Mouse (Mus musculus) liver, postnatal 0 days (tissue): ENCODE measurements around the gene Fgf14. TPM values are rescaled to one million over a fixed set of nuclear protein-coding genes. Genes with fewer than 3 reads are reported as not detected.

ENCODE experiments used
- ATAC-seq: fragments of 200-750 bp; cut with Nextera tagmentation; 2 replicates; pipeline ENCODE4 v1.8.0; 2017; ENCODE audit warnings: mild to moderate bottlenecking, moderate library complexity
- DNase-seq: peaks from one replicate; pipeline ENCODE4 v3.0.0-alpha.2; 2016
- H3K27ac ChIP-seq: fragments of 300-500 bp; sonication (generic); 2 replicates; pipeline ENCODE4 v1.5.1; 2014; ENCODE audit warnings: antibody characterized with exemption, moderate library complexity, mild to moderate bottlenecking, low read depth
- H3K27me3 ChIP-seq: fragments of 300-500 bp; sonication (generic); 2 replicates; pipeline ENCODE4 v1.6.1; 2014; ENCODE audit warnings: low read length, control low read depth, mixed read lengths; ENCODE audit not compliant: insufficient read depth
- H3K36me3 ChIP-seq: fragments of 300-500 bp; sonication (generic); replicated peaks from 2 replicates; pipeline ENCODE4 v1.6.1; 2014; ENCODE audit warnings: mild to moderate bottlenecking, control low read depth, low read length, moderate library complexity, mixed read lengths; ENCODE audit not compliant: insufficient read depth
- H3K4me1 ChIP-seq: fragments of 300-500 bp; sonication (generic); 2 replicates; pipeline ENCODE4 v1.6.1; 2014; ENCODE audit warnings: antibody characterized with exemption, mild to moderate bottlenecking, control low read depth; ENCODE audit not compliant: insufficient read depth
- H3K4me2 ChIP-seq: fragments of 300-500 bp; sonication (generic); 2 replicates; pipeline ENCODE4 v1.6.1; 2014; ENCODE audit warnings: low read depth, mild to moderate bottlenecking, low read length, moderate library complexity, mixed read lengths
- H3K4me3 ChIP-seq: fragments of 300-500 bp; sonication (generic); 2 replicates; pipeline ENCODE4 v1.5.1; 2014; ENCODE audit warnings: low read depth, low read length
- H3K9ac ChIP-seq: fragments of 300-500 bp; sonication (generic); replicated peaks from 2 replicates; pipeline ENCODE4 v1.6.1; 2014; ENCODE audit warnings: mild to moderate bottlenecking, moderate library complexity
- H3K9me3 ChIP-seq: fragments of 300-500 bp; sonication (generic); 2 replicates; pipeline ENCODE4 v1.6.1; 2016; ENCODE audit warnings: mild to moderate bottlenecking, control low read depth, low read length, mixed read lengths
- CTCF ChIP-seq: sonication (generic); IDR thresholded peaks from 2 replicates; pipeline ENCODE4 v1.5.1; 2016; ENCODE audit warnings: antibody characterized with exemption, low read depth
- EP300 ChIP-seq: IDR thresholded peaks from 2 replicates; pipeline ENCODE4 v1.6.1; 2016; ENCODE audit warnings: antibody characterized with exemption, low read depth, mild to moderate bottlenecking
- WGBS: fragments of 180-500 bp; shearing (Covaris S2); extraction: QIAGEN DNeasy Blood & Tissue Kit; methylation state at CpG from one replicate; pipeline ENCODE4 v1.1.7; 2014; ENCODE audit not compliant: insufficient replicate concordance; 5-methylcytosine and 5-hydroxymethylcytosine counted together
- polyA plus RNA-seq: library from polyadenylated mRNA; unstranded; fragments of >200 nt; fragmentation: Nextera tagmentation; extraction: Ambion mirVana; gene quantifications from 2 replicates; pipeline ENCODE4 v1.2.1, GENCODE M21; 2015

Gene Fgf14
- polyA plus RNA-seq, 1 experiment from 2014 or later: not detected

GRCm38 (mm10) chr14:123967996-123968395 is 708.9 kb downstream of the Fgf14 start:
- Histone ChIP-seq H3K4me1 (no peaks in the 10 kb centered on the region), H3K36me3 (no peaks in the 10 kb centered on the region), H3K4me2 (no peak overlapping the region), H3K27me3 (no peaks in the 10 kb centered on the region), H3K4me3 (no peak overlapping the region), H3K9me3 (no peaks in the 10 kb centered on the region), H3K27ac (no peak overlapping the region), H3K9ac (no peak overlapping the region)
- DNase-seq (no peak), ATAC-seq (no peak)
- 81% methylated on average over 6 of the region's 6 CpGs for WGBS
- TF ChIP-seq EP300: no peak
- TF ChIP-seq CTCF: no peak

GRCm38 (mm10) chr14:123966531-123966930 is 710.4 kb downstream of the Fgf14 start:
- H3K4me2 ChIP-seq: no peak overlapping the region
- H3K9ac ChIP-seq: no peak overlapping the region
- H3K9me3 ChIP-seq: no peaks in the 10 kb centered on the region
- WGBS: 62% methylated on average over 2 of the region's 2 CpGs
- no peaks in the 10 kb centered on the region for H3K27me3 ChIP-seq
- ATAC-seq: no peak
- no peak overlapping the region for H3K27ac ChIP-seq
- DNase-seq: no peak
- no peaks in the 10 kb centered on the region for H3K4me1 ChIP-seq
- no peak overlapping the region for H3K4me3 ChIP-seq
- H3K36me3 ChIP-seq: no peaks in the 10 kb centered on the region
- TF ChIP-seq EP300 (no peak), CTCF (no peak)
